ENCODE assay signal across 42 mouse cellular contexts in the genomic region with DNA sequence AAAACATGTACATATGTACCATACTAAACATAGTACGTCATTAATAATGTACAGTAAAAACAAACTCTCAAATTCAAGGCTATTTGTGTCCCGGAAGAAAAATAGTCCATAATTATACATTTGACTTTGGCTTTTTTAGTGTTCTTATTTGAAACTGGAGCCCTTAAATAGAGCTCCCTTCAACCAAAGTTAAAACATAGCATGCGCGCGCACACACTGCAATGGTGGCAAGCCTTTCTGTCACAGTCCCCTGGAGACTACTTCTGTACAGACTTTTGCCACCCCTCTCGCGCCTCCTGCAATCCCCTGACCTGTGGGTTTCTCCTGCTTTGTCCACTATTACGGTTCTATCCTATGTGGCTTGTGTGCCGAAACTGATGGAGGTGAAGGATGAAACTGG. TPM values are rescaled to one million over a fixed set of nuclear protein-coding genes. Genes with fewer than 3 reads are reported as not detected.
"Had no signal": no experiment of that assay in that cellular context is flagged by ENCODE, and none has a peak within 500 bp of the region (broad histone marks: within the 10 kb centered on the region; RNA-seq: fewer than 3 reads in every experiment).

No protein-coding gene starts in this region.

- DNase-seq: gastrocnemius, postnatal 14 days; gastrocnemius, postnatal 36 days; heart, adult 11 months; heart, adult 2 months; heart, postnatal 14 days; heart, postnatal 36 days; kidney, adult 11 months; kidney, adult 2 months; kidney, adult 9 months; kidney, postnatal 14 days; kidney, postnatal 36 days; layer of hippocampus, adult 9-11 months; layer of hippocampus, postnatal 36 days; left cerebral cortex, postnatal 4 days had no signal

- H3K9ac ChIP-seq: heart, embryonic 13.5 days; heart, embryonic 15.5 days; hindbrain, embryonic 13.5 days; hindbrain, embryonic 15.5 days; kidney, embryonic 15.5 days; limb, embryonic 13.5 days; limb, embryonic 15.5 days; liver, embryonic 12.5 days; liver, embryonic 14.5 days had no signal

- H3K36me3 ChIP-seq: heart, embryonic 13.5 days; heart, embryonic 15.5 days; hindbrain, embryonic 13.5 days; hindbrain, embryonic 15.5 days; kidney, embryonic 15.5 days; limb, embryonic 13.5 days; limb, embryonic 15.5 days; liver, embryonic 12.5 days had no signal

- H3K27ac ChIP-seq: heart, adult 2 months; heart, embryonic 13.5 days; heart, embryonic 15.5 days; hindbrain, embryonic 13.5 days; hindbrain, embryonic 15.5 days; hindbrain, postnatal 0 days; kidney, embryonic 15.5 days; kidney, postnatal 0 days; limb, embryonic 13.5 days; limb, embryonic 15.5 days; liver, embryonic 12.5 days; liver, embryonic 14.5 days had no signal

- H3K9me3 ChIP-seq: heart, embryonic 13.5 days; heart, embryonic 15.5 days; hindbrain, embryonic 13.5 days; hindbrain, embryonic 15.5 days; kidney, embryonic 15.5 days; limb, embryonic 13.5 days; limb, embryonic 15.5 days; liver, embryonic 12.5 days had no signal

- ATAC-seq: hindbrain, postnatal 0 days; intestine, embryonic 16.5 days; liver, embryonic 12.5 days had no signal

- H3K27me3 ChIP-seq: heart, embryonic 13.5 days; heart, embryonic 15.5 days; hindbrain, embryonic 13.5 days; hindbrain, embryonic 15.5 days; limb, embryonic 13.5 days; liver, embryonic 12.5 days had no signal

- H3K4me3 ChIP-seq: heart, adult 2 months; heart, embryonic 13.5 days; heart, embryonic 15.5 days; hindbrain, embryonic 13.5 days; hindbrain, embryonic 15.5 days; kidney, embryonic 15.5 days; limb, embryonic 13.5 days; limb, embryonic 15.5 days; liver, embryonic 12.5 days had no signal

- H3K4me1 ChIP-seq: heart, embryonic 13.5 days; heart, embryonic 15.5 days; hindbrain, embryonic 13.5 days; hindbrain, embryonic 15.5 days; kidney, embryonic 15.5 days; limb, embryonic 13.5 days; limb, embryonic 15.5 days; liver, embryonic 12.5 days had no signal

RNA-seq across cellular contexts. Expression of gene Trap1a, which starts 0.9 kb away (rescaled TPM):
- total RNA-seq: gastrocnemius, adult 18-20 months; gastrocnemius, adult 8-10 months; gastrocnemius, postnatal 14 days; gastrocnemius, postnatal 36 days; heart, adult 2 months; heart, postnatal 14 days; heart, postnatal 36 days; hematopoietic stem cell, adult 5-6 weeks; hindbrain, postnatal 0 days; layer of hippocampus, adult 18-20 months; layer of hippocampus, adult 8-10 months; layer of hippocampus, postnatal 14 days; layer of hippocampus, postnatal 36 days; left cerebral cortex, adult 18-20 months; left cerebral cortex, adult 8-10 months; left cerebral cortex, postnatal 10 days; left cerebral cortex, postnatal 25 days; left cerebral cortex, postnatal 4 days; liver, adult 2 months had no signal
- polyA plus RNA-seq: gonadal fat pad, adult 2 months; heart, adult 2 months; heart, postnatal 0 days; hindbrain, embryonic 13.5 days; hindbrain, embryonic 15.5 days; hindbrain, postnatal 0 days; intestine, embryonic 14.5 days; intestine, embryonic 16.5 days; kidney, adult 2 months; kidney, postnatal 0 days; large intestine, adult 2 months; limb, embryonic 11.5 days; limb, embryonic 13.5 days; limb, embryonic 15.5 days; liver, adult 2 months had no signal
